Mouse (Mus musculus): ENCODE data around the gene Myo1e. TPM values are rescaled to one million over a fixed set of nuclear protein-coding genes. Genes with fewer than 3 reads are reported as not detected.

Gene Myo1e
- polyA plus RNA-seq, 1 experiment, result 9.4 TPM

DNA sequence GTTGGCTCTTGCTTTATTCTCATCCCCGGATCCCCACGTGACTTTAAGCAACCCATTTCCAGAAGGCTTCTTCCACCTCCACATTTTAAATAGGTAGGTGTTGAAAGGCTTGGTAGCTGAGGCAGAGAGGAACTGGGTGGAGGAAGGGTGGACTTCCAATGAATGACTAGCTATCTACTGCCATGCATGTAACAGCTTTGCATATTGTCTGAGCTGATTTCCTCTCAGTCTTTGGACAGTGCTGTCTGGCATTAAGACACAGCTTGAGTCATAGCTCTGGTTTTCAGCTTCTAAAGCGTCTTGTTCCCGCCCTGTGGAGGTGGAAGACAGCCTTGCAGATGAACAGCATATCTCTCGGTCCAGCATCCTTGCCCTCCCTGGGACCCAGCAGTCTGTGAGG, 54.5 kb downstream of the Myo1e start:
- Histone ChIP-seq H3K4me1 (ENCODE audit: control insufficient read depth, insufficient read depth, low read length) (no peaks in the 10 kb centered on the region; the same call in 1 of the 2 replicates), H3K27ac (ENCODE audit: insufficient read depth, low read length) (no peak overlapping the region), H3K4me3 (ENCODE audit: insufficient read depth, low read length) (no peak overlapping the region)
- TF ChIP-seq POLR2A (IDR thresholded peaks at IDR 0.05; ENCODE audit: extremely low read depth, insufficient read depth, low read length) (no peak), CTCF (IDR thresholded peaks at IDR 0.05; ENCODE audit: extremely low read depth, insufficient read depth, low read length) (no peak)

DNA sequence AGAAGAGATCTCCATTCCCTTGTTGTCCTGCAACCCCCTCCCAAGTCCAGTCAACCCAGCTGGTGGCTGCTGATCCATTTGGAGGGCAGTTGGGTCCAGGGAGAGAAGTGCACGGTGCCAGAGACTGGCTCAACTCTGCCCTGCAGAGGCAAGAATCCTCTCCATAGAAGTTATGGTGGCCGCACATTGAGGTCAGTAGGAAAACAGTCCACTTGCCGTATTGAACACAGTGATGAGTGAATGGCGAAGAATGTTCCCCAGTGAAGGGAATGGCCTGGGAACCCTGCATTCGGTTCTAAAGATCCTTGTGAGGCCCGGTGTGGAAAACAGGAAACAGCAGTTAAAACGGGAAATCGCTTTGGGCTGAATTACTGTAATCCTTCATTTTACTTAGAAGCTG, 56.0 kb downstream of the Myo1e start:
- H3K4me3 ChIP-seq (ENCODE audit: insufficient read depth, low read length), result no peak overlapping the region
- TF ChIP-seq CTCF (IDR thresholded peaks at IDR 0.05; ENCODE audit: extremely low read depth, insufficient read depth, low read length) (no peak), POLR2A (IDR thresholded peaks at IDR 0.05; ENCODE audit: extremely low read depth, insufficient read depth, low read length) (no peak)
- no peaks in the 10 kb centered on the region; the same call in 1 of the 2 replicates for H3K4me1 ChIP-seq (ENCODE audit: control insufficient read depth, insufficient read depth, low read length)
- H3K27ac ChIP-seq (ENCODE audit: insufficient read depth, low read length), result no peak overlapping the region

DNA sequence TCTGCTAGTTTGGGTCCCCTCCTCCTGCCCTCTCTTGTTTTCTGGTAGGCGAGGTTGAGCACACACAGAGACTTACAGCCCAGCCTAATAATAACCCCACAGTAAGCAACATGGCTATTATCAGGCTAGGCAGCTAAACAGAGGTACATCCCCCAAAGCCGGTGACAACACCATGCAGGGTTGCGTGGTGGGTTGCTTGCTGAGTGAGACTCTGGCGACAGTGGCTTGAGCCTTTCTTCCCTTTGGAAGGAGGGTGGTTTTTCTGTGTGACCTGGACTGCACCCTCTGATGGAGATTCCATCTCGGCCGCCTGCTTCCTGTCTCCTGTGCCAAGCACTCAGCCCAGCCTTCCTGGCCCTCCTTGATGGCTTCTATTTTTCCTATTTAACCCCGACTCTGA, 56.6 kb downstream of the Myo1e start:
- Histone ChIP-seq H3K4me3 (ENCODE audit: insufficient read depth, low read length) (no peak overlapping the region), H3K4me1 (ENCODE audit: control insufficient read depth, insufficient read depth, low read length) (no peaks in the 10 kb centered on the region; the same call in 1 of the 2 replicates), H3K27ac (ENCODE audit: insufficient read depth, low read length) (no peak overlapping the region)
- TF ChIP-seq POLR2A (IDR thresholded peaks at IDR 0.05; ENCODE audit: extremely low read depth, insufficient read depth, low read length), result no peak
- TF ChIP-seq CTCF (IDR thresholded peaks at IDR 0.05; ENCODE audit: extremely low read depth, insufficient read depth, low read length), result no peak

DNA sequence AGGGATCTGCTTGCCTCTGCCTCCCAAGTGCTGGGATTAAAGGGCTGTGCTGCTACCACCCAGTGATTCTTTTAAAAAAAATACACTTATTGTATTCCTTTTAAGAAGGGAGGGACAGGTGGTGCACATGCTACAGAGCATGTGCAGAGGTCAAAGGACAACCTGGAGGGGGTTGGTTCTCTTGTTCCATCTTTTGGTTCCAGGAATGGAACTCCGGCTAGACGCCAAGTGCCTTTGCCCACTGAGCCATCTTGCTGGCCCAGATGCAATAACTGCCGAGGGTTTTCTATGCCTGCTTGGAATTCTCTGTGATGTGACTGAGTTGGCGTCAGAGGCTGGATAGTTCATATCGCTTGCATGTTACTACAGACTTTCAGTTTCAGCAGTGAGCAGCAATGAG, 58.4 kb downstream of the Myo1e start:
- Histone ChIP-seq H3K4me3 (ENCODE audit: insufficient read depth, low read length) (no peak overlapping the region), H3K27ac (ENCODE audit: insufficient read depth, low read length) (no peak overlapping the region), H3K4me1 (ENCODE audit: control insufficient read depth, insufficient read depth, low read length) (no peaks in the 10 kb centered on the region; the same call in 1 of the 2 replicates)
- no peak for TF ChIP-seq POLR2A (IDR thresholded peaks at IDR 0.05; ENCODE audit: extremely low read depth, insufficient read depth, low read length)
- no peak for TF ChIP-seq CTCF (IDR thresholded peaks at IDR 0.05; ENCODE audit: extremely low read depth, insufficient read depth, low read length)

DNA sequence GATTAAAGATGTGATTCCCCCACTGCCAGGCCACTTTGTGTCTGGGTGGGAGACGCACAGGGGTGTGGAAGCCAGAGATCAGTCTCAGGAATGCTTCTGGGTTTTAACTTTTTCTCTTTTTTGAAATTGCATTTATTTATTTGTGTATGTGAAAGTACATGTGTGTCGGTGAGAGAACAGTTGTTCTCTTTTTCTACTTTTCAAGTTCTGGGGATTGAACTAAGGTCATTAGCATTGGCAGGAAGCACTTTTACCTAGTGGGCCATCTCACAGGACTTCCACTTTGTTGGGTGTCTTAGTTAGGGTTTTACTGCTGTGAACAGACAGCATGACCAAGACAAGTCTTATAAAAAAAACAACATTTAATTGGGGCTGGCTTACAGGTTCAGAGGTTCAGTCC, 59.0 kb downstream of the Myo1e start:
- no peak overlapping the region for H3K4me3 ChIP-seq (ENCODE audit: insufficient read depth, low read length)
- no peak overlapping the region for H3K27ac ChIP-seq (ENCODE audit: insufficient read depth, low read length)
- TF ChIP-seq CTCF (IDR thresholded peaks at IDR 0.05; ENCODE audit: extremely low read depth, insufficient read depth, low read length) (no peak), POLR2A (IDR thresholded peaks at IDR 0.05; ENCODE audit: extremely low read depth, insufficient read depth, low read length) (no peak)
- no peaks in the 10 kb centered on the region; the same call in 1 of the 2 replicates for H3K4me1 ChIP-seq (ENCODE audit: control insufficient read depth, insufficient read depth, low read length)

DNA sequence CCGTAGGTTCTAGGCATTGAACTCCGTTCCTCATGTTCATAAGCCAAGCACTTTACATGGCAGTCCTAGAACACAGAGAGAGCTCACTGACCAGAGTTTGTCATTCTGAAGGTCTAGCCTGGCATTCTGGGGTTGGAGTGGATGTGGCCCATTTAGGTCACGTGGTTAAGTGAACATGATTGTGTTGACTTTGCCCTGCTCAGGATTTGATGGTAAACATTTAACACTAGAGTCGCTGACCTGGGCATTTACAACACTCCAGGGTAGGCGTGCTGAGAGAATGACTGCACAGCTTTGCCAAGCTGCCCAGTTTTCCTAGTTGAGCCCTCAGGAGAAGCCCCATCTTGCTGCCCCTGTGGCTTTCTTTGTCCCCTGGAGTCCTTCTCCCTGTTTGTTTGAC, 60.0 kb downstream of the Myo1e start:
- TF ChIP-seq POLR2A (IDR thresholded peaks at IDR 0.05; ENCODE audit: extremely low read depth, insufficient read depth, low read length) (no peak), CTCF (IDR thresholded peaks at IDR 0.05; ENCODE audit: extremely low read depth, insufficient read depth, low read length) (no peak)
- H3K4me3 ChIP-seq (ENCODE audit: insufficient read depth, low read length), result no peak overlapping the region

DNA sequence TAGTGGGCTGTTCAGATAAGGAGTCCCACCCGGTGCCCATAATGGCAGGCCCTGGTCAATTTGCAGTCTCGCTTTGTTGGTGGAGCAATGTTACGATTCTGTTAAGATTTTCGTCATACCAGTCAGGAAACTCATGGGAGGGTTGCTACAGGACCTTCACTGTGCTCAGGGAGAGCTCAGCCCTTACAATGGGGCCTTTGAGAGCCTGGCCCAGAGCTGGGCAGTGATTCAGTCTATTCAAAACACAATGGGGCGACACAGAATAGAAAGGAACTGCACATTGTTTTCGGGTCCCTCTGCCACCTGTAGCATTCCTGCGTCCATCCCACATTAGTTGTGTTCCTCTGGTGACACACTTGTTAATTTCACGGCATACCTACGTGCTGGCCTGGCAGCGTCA, 62.2 kb downstream of the Myo1e start:
- H3K27ac ChIP-seq (ENCODE audit: insufficient read depth, low read length), result peak overlapping the region; percentile 57
- H3K4me3 ChIP-seq (ENCODE audit: insufficient read depth, low read length), result no peak overlapping the region
- no peaks in the 10 kb centered on the region for H3K4me1 ChIP-seq (ENCODE audit: control insufficient read depth, insufficient read depth, low read length)
- TF ChIP-seq CTCF (IDR thresholded peaks at IDR 0.05; ENCODE audit: extremely low read depth, insufficient read depth, low read length) (no peak), POLR2A (IDR thresholded peaks at IDR 0.05; ENCODE audit: extremely low read depth, insufficient read depth, low read length) (no peak)

More for the DNA sequence above, 60.0 kb downstream of the Myo1e start:
- H3K27ac ChIP-seq (ENCODE audit: insufficient read depth, low read length), result no peak overlapping the region
- H3K4me1 ChIP-seq (ENCODE audit: control insufficient read depth, insufficient read depth, low read length), result no peaks in the 10 kb centered on the region; the same call in 1 of the 2 replicates

DNA sequence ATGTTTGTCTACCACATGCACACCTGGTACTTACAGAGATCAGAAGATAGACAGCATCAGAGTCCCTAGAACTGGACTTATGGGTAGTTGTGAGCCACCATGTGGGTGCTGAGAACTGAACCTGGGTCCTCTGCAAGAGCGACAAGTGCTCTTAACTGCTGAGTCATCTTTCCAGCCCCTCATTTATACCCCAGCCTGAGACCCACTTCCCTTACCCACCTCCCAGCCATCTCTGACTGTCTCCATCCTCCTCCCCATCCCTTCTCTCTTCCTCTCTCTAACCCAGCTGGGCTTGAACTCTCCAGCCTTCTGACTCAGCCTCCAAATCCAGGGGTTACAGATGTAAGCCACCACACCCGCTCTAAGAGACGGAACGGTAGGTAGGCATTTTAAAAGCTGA, 63.3 kb downstream of the Myo1e start:
- TF ChIP-seq POLR2A (IDR thresholded peaks at IDR 0.05; ENCODE audit: extremely low read depth, insufficient read depth, low read length) (no peak), CTCF (IDR thresholded peaks at IDR 0.05; ENCODE audit: extremely low read depth, insufficient read depth, low read length) (no peak)
- no peaks in the 10 kb centered on the region for H3K4me1 ChIP-seq (ENCODE audit: control insufficient read depth, insufficient read depth, low read length)
- H3K4me3 ChIP-seq (ENCODE audit: insufficient read depth, low read length), result no peak overlapping the region
- H3K27ac ChIP-seq (ENCODE audit: insufficient read depth, low read length), result no peak overlapping the region

DNA sequence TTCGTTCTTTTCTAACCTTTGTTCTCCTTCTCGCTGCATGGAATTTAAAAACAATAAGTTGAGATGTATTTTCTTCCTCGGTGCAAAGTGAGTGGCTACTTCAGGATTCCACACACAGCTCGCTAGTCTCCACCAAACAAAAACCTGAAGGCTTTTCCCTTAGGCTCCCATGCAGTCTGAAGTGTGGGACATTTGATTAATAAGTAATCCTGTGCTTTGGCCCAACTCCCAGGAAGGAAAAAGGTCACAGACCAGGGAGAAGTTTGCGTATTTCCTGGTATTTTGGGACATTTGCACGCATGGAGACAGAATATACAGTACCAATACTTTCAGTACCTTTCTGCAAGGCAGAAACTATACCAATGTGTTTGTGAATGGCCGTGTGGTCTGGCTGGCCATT, 64.0 kb downstream of the Myo1e start:
- H3K27ac ChIP-seq (ENCODE audit: insufficient read depth, low read length), result no peak overlapping the region
- TF ChIP-seq CTCF (IDR thresholded peaks at IDR 0.05; ENCODE audit: extremely low read depth, insufficient read depth, low read length) (no peak), POLR2A (IDR thresholded peaks at IDR 0.05; ENCODE audit: extremely low read depth, insufficient read depth, low read length) (no peak)
- H3K4me3 ChIP-seq (ENCODE audit: insufficient read depth, low read length), result no peak overlapping the region
- H3K4me1 ChIP-seq (ENCODE audit: control insufficient read depth, insufficient read depth, low read length), result no peaks in the 10 kb centered on the region

DNA sequence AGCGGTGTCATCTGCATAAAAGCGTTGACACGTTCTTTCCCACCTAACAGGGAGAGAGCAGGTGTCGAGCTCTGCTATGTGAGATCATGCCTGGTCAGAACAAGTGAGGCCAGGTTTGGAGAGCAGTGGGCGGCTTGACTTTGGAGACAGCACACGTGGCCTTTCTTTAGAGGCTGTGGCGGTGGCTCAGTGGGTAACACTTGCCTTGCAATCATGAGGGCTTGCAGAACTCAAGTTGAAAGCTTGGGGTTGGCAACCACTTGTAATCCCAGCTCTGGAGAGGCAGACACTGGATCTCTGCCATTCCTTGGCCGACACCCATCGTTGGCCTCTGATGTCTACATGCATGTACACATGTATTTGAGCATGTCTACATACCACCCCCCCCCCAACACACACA, 64.5 kb downstream of the Myo1e start:
- Histone ChIP-seq H3K4me3 (ENCODE audit: insufficient read depth, low read length) (no peak overlapping the region), H3K4me1 (ENCODE audit: control insufficient read depth, insufficient read depth, low read length) (no peaks in the 10 kb centered on the region), H3K27ac (ENCODE audit: insufficient read depth, low read length) (no peak overlapping the region)
- TF ChIP-seq CTCF (IDR thresholded peaks at IDR 0.05; ENCODE audit: extremely low read depth, insufficient read depth, low read length) (no peak), POLR2A (IDR thresholded peaks at IDR 0.05; ENCODE audit: extremely low read depth, insufficient read depth, low read length) (no peak)
